Comparison of ENCODE assay signal across 8 mouse cellular contexts in the genomic region with DNA sequence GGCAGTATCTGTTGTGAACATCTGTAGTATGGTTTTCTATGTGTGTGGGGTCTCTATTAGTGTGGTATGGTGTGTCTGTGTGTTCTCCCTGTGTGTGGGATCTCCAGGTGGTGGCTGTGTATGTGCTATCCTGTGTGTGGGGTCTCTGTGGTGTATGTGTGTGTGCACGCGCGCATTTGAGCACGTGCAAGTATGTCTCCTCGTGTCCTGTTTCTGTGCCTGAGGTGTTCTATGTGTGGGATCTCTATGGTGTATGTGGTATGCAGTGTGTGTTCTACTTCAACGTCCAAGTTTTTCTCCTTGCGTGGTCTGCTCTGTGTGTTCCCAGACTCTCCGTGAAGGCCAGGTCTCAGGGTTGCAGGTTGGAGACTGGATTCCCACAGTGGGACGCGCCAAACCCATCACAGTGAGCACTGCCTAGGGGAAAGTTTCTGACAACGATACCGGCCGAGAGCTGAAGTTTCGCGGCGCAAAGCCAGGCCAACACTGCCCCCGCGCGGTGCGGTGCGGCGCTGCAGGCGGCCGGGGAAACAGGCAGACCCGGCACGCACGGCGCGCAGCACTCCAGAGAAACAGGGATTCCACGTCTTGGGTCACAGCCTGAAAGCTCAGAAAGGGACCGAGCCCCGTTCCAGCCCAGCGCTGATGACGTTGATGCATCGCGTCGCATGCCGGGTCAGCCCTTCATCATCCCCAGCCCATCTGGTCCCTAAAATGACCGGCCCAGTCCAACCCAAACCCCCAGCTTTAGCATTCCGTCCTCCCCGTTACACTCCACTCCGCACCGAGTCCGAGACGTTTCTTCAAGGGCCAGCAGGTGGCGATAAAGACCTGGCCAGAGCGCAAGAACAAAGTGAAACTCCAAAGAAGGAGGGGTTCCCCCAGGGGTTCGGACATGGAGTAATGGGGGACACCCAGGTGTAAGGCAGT. TPM values are rescaled to one million over a fixed set of nuclear protein-coding genes. Genes with fewer than 3 reads are reported as not detected.
A peak's percentile ranks its signal among the peaks of the same experiment; 100 is the strongest.
DNase-seq lines count a peak whose midpoint lies in the region; ATAC-seq and TF ChIP-seq lines count a peak whose summit lies in the region.

No protein-coding gene starts in this region.

- peak; percentile 71 for ATAC-seq in forebrain, embryonic 14.5 days
- peak; percentile 76 for ATAC-seq in liver, embryonic 16.5 days (ENCODE audit: low read depth)
- peak; percentile 68 for ATAC-seq in neural tube, embryonic 12.5 days (ENCODE audit: low FRiP score, low read depth)
- ATAC-seq in stomach, postnatal 0 days (ENCODE audit: low FRiP score, low TSS enrichment): peak; percentile 81

- peak overlapping the region; percentile 60 for H3K9ac ChIP-seq in forebrain, embryonic 14.5 days (ENCODE audit: low read length)
- H3K9ac ChIP-seq in liver, embryonic 16.5 days (ENCODE audit: low read depth, low read length): peak overlapping the region; percentile 60
- H3K9ac ChIP-seq in neural tube, embryonic 12.5 days: peak overlapping the region; percentile 44; the same call in 1 of the 2 replicates
- peak overlapping the region; percentile 50 for H3K9ac ChIP-seq in stomach, postnatal 0 days (ENCODE audit: low read length)

- no peaks in the 10 kb centered on the region for H3K36me3 ChIP-seq in forebrain, embryonic 14.5 days (ENCODE audit: control insufficient read depth, insufficient read depth, low read length)
- H3K36me3 ChIP-seq in liver, embryonic 16.5 days (ENCODE audit: control insufficient read depth, insufficient read depth): no peaks in the 10 kb centered on the region
- H3K36me3 ChIP-seq in neural tube, embryonic 12.5 days: no peaks in the 10 kb centered on the region
- H3K36me3 ChIP-seq in stomach, postnatal 0 days (ENCODE audit: control insufficient read depth, insufficient read depth, low read length): no peaks in the 10 kb centered on the region

- no peaks in the 10 kb centered on the region for H3K27me3 ChIP-seq in forebrain, embryonic 14.5 days (replicated peaks; ENCODE audit: control insufficient read depth, insufficient read depth, low read length)
- peaks cover 33% of the 10 kb centered on the region for H3K27me3 ChIP-seq in liver, embryonic 16.5 days (ENCODE audit: control insufficient read depth, insufficient read depth, low read depth, low read length)
- H3K27me3 ChIP-seq in neural tube, embryonic 12.5 days (replicated peaks): no peaks in the 10 kb centered on the region
- H3K27me3 ChIP-seq in stomach, postnatal 0 days (ENCODE audit: control insufficient read depth, insufficient read depth, low read length): no peaks in the 10 kb centered on the region

- no peaks in the 10 kb centered on the region for H3K9me3 ChIP-seq in forebrain, embryonic 14.5 days (replicated peaks; ENCODE audit: control insufficient read depth, low read length)
- no peaks in the 10 kb centered on the region for H3K9me3 ChIP-seq in liver, embryonic 16.5 days (replicated peaks; ENCODE audit: control insufficient read depth, low read length)
- H3K9me3 ChIP-seq in neural tube, embryonic 12.5 days: no peaks in the 10 kb centered on the region
- no peaks in the 10 kb centered on the region for H3K9me3 ChIP-seq in stomach, postnatal 0 days (ENCODE audit: control insufficient read depth, low read length)

- peak overlapping the region; percentile 81 for H3K27ac ChIP-seq in forebrain, embryonic 14.5 days (ENCODE audit: low read depth, low read length)
- no peak overlapping the region for H3K27ac ChIP-seq in liver, embryonic 16.5 days (ENCODE audit: low read length)
- H3K27ac ChIP-seq in neural tube, embryonic 12.5 days: 0 out of 2 replicates have a peak overlapping the region, but pooled peaks have one; percentile 2
- H3K27ac ChIP-seq in stomach, postnatal 0 days (replicated peaks): peak overlapping the region; percentile 75; the same call in 1 of the 2 replicates

- H3K4me3 ChIP-seq in forebrain, embryonic 14.5 days (ENCODE audit: low read depth, low read length): peak overlapping the region; percentile 33
- H3K4me3 ChIP-seq in liver, embryonic 16.5 days (ENCODE audit: low read depth, low read length): peak overlapping the region; percentile 51
- H3K4me3 ChIP-seq in neural tube, embryonic 12.5 days: peak overlapping the region; percentile 27
- H3K4me3 ChIP-seq in stomach, postnatal 0 days (ENCODE audit: low read depth, low read length): peak overlapping the region; percentile 34

- WGBS in forebrain, embryonic 14.5 days: 5% methylated on average over 48 of the region's 48 CpGs
- 4% methylated on average over 48 of the region's 48 CpGs for WGBS in large intestine, adult 2 months
- 4% methylated on average over 48 of the region's 48 CpGs for WGBS in liver, embryonic 16.5 days (ENCODE audit: insufficient replicate concordance)
- 5% methylated on average over 48 of the region's 48 CpGs for WGBS in neural tube, embryonic 12.5 days
- WGBS in stomach, postnatal 0 days: 3% methylated on average over 48 of the region's 48 CpGs

- no peak for TF ChIP-seq EP300 in stomach, postnatal 0 days (optimal IDR thresholded peaks at IDR 0.05)

- intact Hi-C loops in heart, postnatal 14 days (cut with DNase I): loop anchor here (1.0 to 5.0 kb wide), 6 partner anchors 72 to 354 kb away; a partner anchor contains a TSS

- peak; percentile 88 for DNase-seq in ES-CJ7 (ENCODE audit: low read depth, low spot score)
- DNase-seq in cerebellum, adult 11 months: peak; percentile 93
- DNase-seq in forebrain, embryonic 14.5 days (ENCODE audit: low spot score): peak; percentile 91
- DNase-seq in heart, postnatal 14 days: peak; percentile 98 to 99
- DNase-seq in large intestine, adult 2 months (ENCODE audit: low read depth, low spot score): peak; percentile 76
- peak; percentile 95 for DNase-seq in stomach, postnatal 0 days (ENCODE audit: low spot score)

- H3K4me2 ChIP-seq in forebrain, embryonic 14.5 days (ENCODE audit: low read length): peak overlapping the region; percentile 61
- H3K4me2 ChIP-seq in liver, embryonic 16.5 days (ENCODE audit: low read depth, low read length): peak overlapping the region; percentile 69
- peak overlapping the region; percentile 60 for H3K4me2 ChIP-seq in neural tube, embryonic 12.5 days (replicated peaks)
- H3K4me2 ChIP-seq in stomach, postnatal 0 days (replicated peaks; ENCODE audit: low read depth): peak overlapping the region; percentile 62

- TF ChIP-seq CTCF in stomach, postnatal 0 days (IDR thresholded peaks at IDR 0.05; ENCODE audit: low read depth): peak; percentile 79

- H3K4me1 ChIP-seq in forebrain, embryonic 14.5 days (ENCODE audit: control insufficient read depth, insufficient read depth, low read length): peaks cover 19% of the 10 kb centered on the region
- peaks cover 15% of the 10 kb centered on the region for H3K4me1 ChIP-seq in liver, embryonic 16.5 days (ENCODE audit: control insufficient read depth, low read depth, low read length)
- peaks cover 26% of the 10 kb centered on the region for H3K4me1 ChIP-seq in neural tube, embryonic 12.5 days
- peaks cover 5% of the 10 kb centered on the region; the same call in 1 of the 2 replicates for H3K4me1 ChIP-seq in stomach, postnatal 0 days (replicated peaks; ENCODE audit: control insufficient read depth, insufficient read depth)

RNA-seq across cellular contexts. Expression of a gene that starts 9.0 kb away (rescaled TPM):
- polyA plus RNA-seq in forebrain, embryonic 14.5 days (2014; fragmentation: Nextera tagmentation; extraction: Ambion mirVana): 2.4 and 2.7 TPM in 2 replicates
- 1 to 10 TPM in 1 of 2 experiments, under 1 TPM in 1; 0.57 to 1.0 TPM for total RNA-seq in heart, postnatal 14 days (2021)
- 1.3 and 2.6 TPM in 2 replicates for polyA plus RNA-seq in large intestine, adult 2 months (2012; rRNA removed)
- 0.09 TPM in 1 of 2 replicates, not detected in the other for polyA plus RNA-seq in liver, embryonic 16.5 days (2015; fragmentation: Nextera tagmentation; extraction: Ambion mirVana)
- 2.0 and 2.6 TPM in 2 replicates for polyA plus RNA-seq in neural tube, embryonic 12.5 days (2016; fragmentation: Nextera tagmentation; extraction: Ambion mirVana)
- polyA plus RNA-seq in stomach, postnatal 0 days (2015; fragmentation: Nextera tagmentation; extraction: Ambion mirVana): 2.0 and 2.5 TPM in 2 replicates

RNA-seq across cellular contexts. Expression of a gene that starts 13.2 kb away (rescaled TPM):
- polyA plus RNA-seq in forebrain, embryonic 14.5 days (2014; fragmentation: Nextera tagmentation; extraction: Ambion mirVana): 128 and 139 TPM in 2 replicates
- 10 to 100 TPM; 30.0 to 34.5 TPM for total RNA-seq in heart, postnatal 14 days (2021)
- polyA plus RNA-seq in large intestine, adult 2 months (2012; rRNA removed): 21.3 and 24.4 TPM in 2 replicates
- 23.2 and 24.9 TPM in 2 replicates for polyA plus RNA-seq in liver, embryonic 16.5 days (2015; fragmentation: Nextera tagmentation; extraction: Ambion mirVana)
- 111 and 119 TPM in 2 replicates for polyA plus RNA-seq in neural tube, embryonic 12.5 days (2016; fragmentation: Nextera tagmentation; extraction: Ambion mirVana)
- polyA plus RNA-seq in stomach, postnatal 0 days (2015; fragmentation: Nextera tagmentation; extraction: Ambion mirVana): 52.4 and 53.3 TPM in 2 replicates

RNA-seq across cellular contexts. Expression of a gene that starts 35.7 kb away (rescaled TPM):
- polyA plus RNA-seq in forebrain, embryonic 14.5 days (2014; fragmentation: Nextera tagmentation; extraction: Ambion mirVana): 35.9 and 39.9 TPM in 2 replicates
- total RNA-seq in heart, postnatal 14 days (2021): 1 to 10 TPM; 7.9 to 9.0 TPM
- 21.4 and 30.1 TPM in 2 replicates for polyA plus RNA-seq in large intestine, adult 2 months (2012; rRNA removed)
- 27.8 and 29.1 TPM in 2 replicates for polyA plus RNA-seq in liver, embryonic 16.5 days (2015; fragmentation: Nextera tagmentation; extraction: Ambion mirVana)
- polyA plus RNA-seq in neural tube, embryonic 12.5 days (2016; fragmentation: Nextera tagmentation; extraction: Ambion mirVana): 38.0 and 41.3 TPM in 2 replicates
- 17.2 and 19.6 TPM in 2 replicates for polyA plus RNA-seq in stomach, postnatal 0 days (2015; fragmentation: Nextera tagmentation; extraction: Ambion mirVana)

RNA-seq across cellular contexts. Expression of a gene that starts 40.3 kb away (rescaled TPM):
- polyA plus RNA-seq in forebrain, embryonic 14.5 days (2014; fragmentation: Nextera tagmentation; extraction: Ambion mirVana): 2.9 and 3.0 TPM in 2 replicates
- 1 to 10 TPM in 1 of 2 experiments, under 1 TPM in 1; 0.80 to 1.2 TPM for total RNA-seq in heart, postnatal 14 days (2021)
- polyA plus RNA-seq in large intestine, adult 2 months (2012; rRNA removed): 2.5 and 3.2 TPM in 2 replicates
- 0.18 TPM in 1 of 2 replicates, not detected in the other for polyA plus RNA-seq in liver, embryonic 16.5 days (2015; fragmentation: Nextera tagmentation; extraction: Ambion mirVana)
- 9.8 and 11.3 TPM in 2 replicates for polyA plus RNA-seq in neural tube, embryonic 12.5 days (2016; fragmentation: Nextera tagmentation; extraction: Ambion mirVana)
- 1.8 and 2.0 TPM in 2 replicates for polyA plus RNA-seq in stomach, postnatal 0 days (2015; fragmentation: Nextera tagmentation; extraction: Ambion mirVana)
